In the genomic region with DNA sequence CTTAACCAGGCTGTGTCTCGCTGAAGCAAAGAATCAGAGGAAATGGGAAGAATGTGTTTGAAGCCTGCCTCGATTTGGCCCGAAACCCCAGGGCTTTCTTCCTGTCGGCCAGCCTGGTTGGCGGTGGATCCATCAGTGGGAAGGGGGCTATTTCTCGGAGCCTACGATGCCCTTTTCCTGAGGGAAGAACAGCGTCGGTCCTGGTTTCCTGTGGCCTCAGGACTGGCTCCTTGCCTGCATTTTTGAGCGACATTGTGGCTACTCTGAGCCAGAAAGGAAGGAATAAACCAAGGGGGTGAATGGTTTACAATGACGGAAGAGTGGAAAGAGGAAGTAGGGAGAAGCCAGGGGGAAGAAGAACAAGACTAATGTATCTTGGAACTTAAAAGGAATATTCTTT, we compare ENCODE assay signal across 9 mouse cellular contexts. TPM values are rescaled to one million over a fixed set of nuclear protein-coding genes. Genes with fewer than 3 reads are reported as not detected.
DNase-seq lines count a peak whose midpoint lies in the region; ATAC-seq and TF ChIP-seq lines count a peak whose summit lies in the region.
"Had no signal": no experiment of that assay in that cellular context is flagged by ENCODE, and none has a peak within 500 bp of the region (broad histone marks: within the 10 kb centered on the region; RNA-seq: fewer than 3 reads in every experiment).

No protein-coding gene starts in this region.

- H3K4me1 ChIP-seq in embryonic facial prominence, embryonic 10.5 days, result peaks cover 13% of the 10 kb centered on the region; the same call in 1 of the 2 replicates
- H3K4me1 ChIP-seq in hindbrain, embryonic 13.5 days (replicated peaks), result no peaks in the 10 kb centered on the region
- no peaks in the 10 kb centered on the region for H3K4me1 ChIP-seq in liver, embryonic 11.5 days (replicated peaks; ENCODE audit: control insufficient read depth, insufficient read depth, low read length)
- H3K4me1 ChIP-seq in small intestine, adult 2 months (ENCODE audit: control insufficient read depth, insufficient read depth, insufficient read length, low read length), result no peaks in the 10 kb centered on the region; the same call in 1 of the 2 replicates

- no peaks in the 10 kb centered on the region for H3K36me3 ChIP-seq in embryonic facial prominence, embryonic 10.5 days (replicated peaks)
- H3K36me3 ChIP-seq in hindbrain, embryonic 13.5 days, result no peaks in the 10 kb centered on the region
- H3K36me3 ChIP-seq in liver, embryonic 11.5 days (ENCODE audit: control insufficient read depth, insufficient read depth, low read length), result no peaks in the 10 kb centered on the region
- H3K36me3 ChIP-seq in small intestine, adult 2 months (ENCODE audit: control insufficient read depth, insufficient read depth, low read length), result no peaks in the 10 kb centered on the region

- H3K27me3 ChIP-seq in embryonic facial prominence, embryonic 10.5 days (replicated peaks; ENCODE audit: low read depth, poor library complexity, severe bottlenecking), result no peaks in the 10 kb centered on the region
- H3K27me3 ChIP-seq in hindbrain, embryonic 13.5 days, result no peaks in the 10 kb centered on the region
- no peaks in the 10 kb centered on the region for H3K27me3 ChIP-seq in liver, embryonic 11.5 days (replicated peaks; ENCODE audit: control insufficient read depth, insufficient read depth, low read length)
- H3K27me3 ChIP-seq in small intestine, adult 2 months (ENCODE audit: control insufficient read depth, insufficient read depth, low read length), result no peaks in the 10 kb centered on the region
- H3K27me3 ChIP-seq: CH12.LX had no signal

- H3K9me3 ChIP-seq in embryonic facial prominence, embryonic 10.5 days, result peaks cover 3% of the 10 kb centered on the region; the same call in 1 of the 2 replicates
- H3K9me3 ChIP-seq in hindbrain, embryonic 13.5 days, result no peaks in the 10 kb centered on the region
- H3K9me3 ChIP-seq in liver, embryonic 11.5 days (ENCODE audit: control insufficient read depth, low read length), result no peaks in the 10 kb centered on the region

- TF ChIP-seq CTCF in small intestine, adult 2 months (IDR thresholded peaks at IDR 0.05; ENCODE audit: extremely low read depth, insufficient read length, insufficient replicate concordance, low read depth, low read length), result no peak

- no peak overlapping the region for H3K9ac ChIP-seq in hindbrain, embryonic 13.5 days
- H3K9ac ChIP-seq in liver, embryonic 11.5 days (ENCODE audit: low read depth, low read length), result no peak overlapping the region

- no peak for TF ChIP-seq POLR2A in small intestine, adult 2 months (IDR thresholded peaks at IDR 0.05; ENCODE audit: low read depth, low read length)

- H3K27ac ChIP-seq in embryonic facial prominence, embryonic 10.5 days (replicated peaks), result peak overlapping the region; percentile 44; the same call in 1 of the 2 replicates
- peak overlapping the region; percentile 40; the same call in 1 of the 2 replicates for H3K27ac ChIP-seq in hindbrain, embryonic 13.5 days
- no peak overlapping the region for H3K27ac ChIP-seq in liver, embryonic 11.5 days (ENCODE audit: low read depth, low read length)
- H3K27ac ChIP-seq in small intestine, adult 2 months (ENCODE audit: insufficient read depth, low read depth, low read length), result peak overlapping the region; percentile 39

- WGBS in embryonic facial prominence, embryonic 10.5 days, result 37% methylated on average over 11 of the region's 11 CpGs
- 61% methylated on average over 11 of the region's 11 CpGs for WGBS in hindbrain, embryonic 13.5 days
- WGBS in liver, embryonic 11.5 days, result 30% methylated on average over 11 of the region's 11 CpGs
- 58% methylated on average over 11 of the region's 11 CpGs for WGBS in small intestine, adult 2 months

- peak overlapping the region; percentile 31; the same call in 1 of the 2 replicates for H3K4me3 ChIP-seq in embryonic facial prominence, embryonic 10.5 days
- no peak overlapping the region for H3K4me3 ChIP-seq in hindbrain, embryonic 13.5 days
- no peak overlapping the region; the same call in 1 of the 2 replicates for H3K4me3 ChIP-seq in liver, embryonic 11.5 days (ENCODE audit: low read depth, low read length)
- H3K4me3 ChIP-seq in small intestine, adult 2 months (ENCODE audit: low read depth, low read length), result 0 out of 2 replicates have a peak overlapping the region, but pooled peaks have one; percentile 24

- H3K4me2 ChIP-seq in hindbrain, embryonic 13.5 days, result no peak overlapping the region
- H3K4me2 ChIP-seq in liver, embryonic 11.5 days, result peak overlapping the region; percentile 45

- no peak for ATAC-seq in cerebellum, adult (ENCODE audit: insufficient number of reproducible peaks, low FRiP score, low TSS enrichment)
- no peak for ATAC-seq in hindbrain, embryonic 13.5 days (ENCODE audit: low FRiP score)
- ATAC-seq in liver, embryonic 11.5 days (replicated peaks; ENCODE audit: low FRiP score), result no peak

- DNase-seq in cerebellum, postnatal 36 days, result peak; percentile 7
- peak; percentile 18 for DNase-seq in embryonic facial prominence, embryonic 10.5 days (ENCODE audit: low spot score)
- no peak for DNase-seq in liver, embryonic 11.5 days (ENCODE audit: low spot score)
- DNase-seq in retina, postnatal 1 day, result no peak
- DNase-seq in urinary bladder, adult 2 months (ENCODE audit: low spot score), result no peak

RNA-seq across cellular contexts. Expression of gene Nmi, which starts 8.3 kb away (rescaled TPM):
- polyA plus RNA-seq in embryonic facial prominence, embryonic 10.5 days (2016; fragmentation: Nextera tagmentation; extraction: Ambion mirVana), result 4.4 and 6.1 TPM in 2 replicates
- polyA plus RNA-seq in hindbrain, embryonic 13.5 days (2015; fragmentation: Nextera tagmentation; extraction: Ambion mirVana), result 5.8 and 6.4 TPM in 2 replicates
- polyA plus RNA-seq in liver, embryonic 11.5 days (2014; fragmentation: Nextera tagmentation; extraction: Ambion mirVana), result 11.8 and 12.5 TPM in 2 replicates
- 1.9 and 6.1 TPM in 2 replicates for polyA plus RNA-seq in small intestine, adult 2 months (2012; rRNA removed)
- polyA plus RNA-seq in urinary bladder, adult 2 months (2012; rRNA removed), result 25.2 and 26.5 TPM in 2 replicates

RNA-seq across cellular contexts. Expression of gene Rbm43, which starts 46.7 kb away (rescaled TPM):
- polyA plus RNA-seq in embryonic facial prominence, embryonic 10.5 days (2016; fragmentation: Nextera tagmentation; extraction: Ambion mirVana), result 7.8 and 7.9 TPM in 2 replicates
- polyA plus RNA-seq in hindbrain, embryonic 13.5 days (2015; fragmentation: Nextera tagmentation; extraction: Ambion mirVana), result 5.0 and 6.2 TPM in 2 replicates
- polyA plus RNA-seq in liver, embryonic 11.5 days (2014; fragmentation: Nextera tagmentation; extraction: Ambion mirVana), result 29.2 and 35.1 TPM in 2 replicates
- polyA plus RNA-seq in small intestine, adult 2 months (2012; rRNA removed), result 2.4 and 3.5 TPM in 2 replicates
- 16.3 and 17.5 TPM in 2 replicates for polyA plus RNA-seq in urinary bladder, adult 2 months (2012; rRNA removed)

RNA-seq across cellular contexts. Expression of gene Tnfaip6, which starts 56.2 kb away (rescaled TPM):
- polyA plus RNA-seq in embryonic facial prominence, embryonic 10.5 days (2016; fragmentation: Nextera tagmentation; extraction: Ambion mirVana), result 44.7 and 57.7 TPM in 2 replicates
- 7.9 and 8.6 TPM in 2 replicates for polyA plus RNA-seq in hindbrain, embryonic 13.5 days (2015; fragmentation: Nextera tagmentation; extraction: Ambion mirVana)
- 1.8 and 1.9 TPM in 2 replicates for polyA plus RNA-seq in liver, embryonic 11.5 days (2014; fragmentation: Nextera tagmentation; extraction: Ambion mirVana)
- polyA plus RNA-seq in small intestine, adult 2 months (2012; rRNA removed), result 0.13 and 0.23 TPM in 2 replicates
- polyA plus RNA-seq in urinary bladder, adult 2 months (2012; rRNA removed), result 1.4 and 2.5 TPM in 2 replicates

Comparison
In these comparisons a context has a peak if more than half of its experiments do, and no peak if none do; other contexts are left out.
1. DNase-seq: peak in cerebellum, postnatal 36 days (2 of 2) and embryonic facial prominence, embryonic 10.5 days (single experiment); none in liver, embryonic 11.5 days (single experiment), retina, postnatal 1 day (single experiment) and urinary bladder, adult 2 months (single experiment).
2. H3K4me3 ChIP-seq: peak in embryonic facial prominence, embryonic 10.5 days (single experiment) and small intestine, adult 2 months (single experiment); none in hindbrain, embryonic 13.5 days (single experiment) and liver, embryonic 11.5 days (single experiment).